Mouse (Mus musculus): ENCODE results near the gene Vmn1r4.

Vmn1r4 gene

DNA sequence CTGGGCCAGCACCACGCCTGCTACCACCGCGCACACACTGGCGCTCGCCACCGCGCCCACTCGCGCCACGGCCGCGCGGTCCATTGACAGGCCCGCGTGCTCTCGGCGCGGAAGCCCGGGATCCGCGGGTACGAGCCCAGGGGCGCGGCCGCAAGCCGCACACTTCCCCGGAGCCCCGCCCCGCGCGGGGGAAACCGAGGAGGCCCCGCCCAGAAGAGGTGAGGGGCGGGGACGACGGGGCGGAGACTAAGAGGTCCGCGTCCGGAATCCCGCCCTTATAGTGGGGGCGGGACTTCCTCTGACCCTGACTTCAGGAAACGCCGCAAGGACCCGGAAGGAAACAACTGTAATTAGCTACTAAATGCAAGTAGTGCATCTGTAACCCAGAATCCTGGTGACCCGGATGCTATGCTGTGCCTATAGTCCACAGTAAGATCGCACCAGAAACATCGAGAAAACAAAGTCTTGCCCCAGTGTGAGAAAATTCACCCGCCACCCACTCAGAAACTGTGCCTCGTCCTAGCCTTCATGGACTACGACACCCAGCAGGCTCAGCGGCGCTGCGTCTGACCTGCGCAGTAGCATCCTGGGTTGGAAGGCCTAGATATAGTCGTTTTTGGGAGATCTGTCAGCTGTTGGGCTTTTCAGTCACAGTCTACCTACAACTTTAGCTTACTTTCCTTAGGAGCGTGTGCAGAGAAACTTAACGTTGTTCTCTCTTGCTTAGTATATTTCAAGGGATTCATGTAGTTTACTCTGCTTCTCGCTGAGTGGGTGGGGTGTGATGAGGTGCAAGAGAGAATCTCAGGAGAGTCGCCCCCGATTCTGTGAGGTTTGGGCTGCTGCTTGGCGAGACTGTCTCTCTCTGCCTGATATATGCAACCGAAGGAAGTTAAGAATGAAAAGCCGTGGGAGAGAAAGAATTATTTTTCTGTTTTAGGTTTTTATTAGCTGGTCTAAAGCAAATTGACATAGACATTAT lies at the start of gene Vmn1r4, which contains the start of gene Nt5c3:
Gene Vmn1r4 (plus strand): TSS at position 290 of the 982 bp plus-strand sequence.
Gene Nt5c3 (minus strand): TSS at position 207 of the 982 bp plus-strand sequence.
- DNase-seq (ENCODE audit: low read depth, low spot score): peak; percentile 97

- DNase-seq (ENCODE audit: low read depth, low spot score): no peak
These were observed 46.9 kb upstream of the Vmn1r4 start for GRCm38 (mm10) chr6:56876870-56877269.

- DNase-seq (ENCODE audit: low read depth, low spot score): no peak
These were observed 45.8 kb upstream of the Vmn1r4 start for GRCm38 (mm10) chr6:56877985-56878384.

- peak; percentile 63 for DNase-seq (ENCODE audit: low read depth, low spot score)
These were observed 44.4 kb upstream of the Vmn1r4 start for GRCm38 (mm10) chr6:56879352-56879955.

GRCm38 (mm10) chr6:56888561-56888960 lies 35.3 kb upstream of the Vmn1r4 start:
- DNase-seq (ENCODE audit: low read depth, low spot score): no peak

DNA sequence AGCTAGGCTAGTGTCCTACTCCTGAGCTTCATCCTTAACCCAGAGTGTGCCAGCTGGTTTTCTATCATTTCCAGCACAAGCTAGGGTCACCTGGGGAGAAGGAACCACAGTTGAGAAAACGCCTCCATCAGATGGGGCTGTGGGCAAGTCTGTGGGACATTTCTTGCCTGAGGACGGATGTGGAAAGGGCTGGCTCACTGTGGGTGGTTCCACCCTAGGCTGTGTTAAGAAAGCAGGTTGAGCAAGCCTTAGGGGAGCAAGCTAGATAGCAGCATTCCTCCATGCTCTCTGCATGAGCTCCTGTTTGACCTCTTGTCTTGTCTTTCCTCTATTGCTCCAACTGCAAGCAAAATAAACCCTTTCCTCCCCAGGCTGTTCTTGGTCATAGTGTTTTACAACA lies 33.1 kb upstream of the Vmn1r4 start:
- DNase-seq (ENCODE audit: low read depth, low spot score): no peak

GRCm38 (mm10) chr6:56899601-56900000 lies 24.2 kb upstream of the Vmn1r4 start:
- no peak for DNase-seq (ENCODE audit: low read depth, low spot score)

DNA sequence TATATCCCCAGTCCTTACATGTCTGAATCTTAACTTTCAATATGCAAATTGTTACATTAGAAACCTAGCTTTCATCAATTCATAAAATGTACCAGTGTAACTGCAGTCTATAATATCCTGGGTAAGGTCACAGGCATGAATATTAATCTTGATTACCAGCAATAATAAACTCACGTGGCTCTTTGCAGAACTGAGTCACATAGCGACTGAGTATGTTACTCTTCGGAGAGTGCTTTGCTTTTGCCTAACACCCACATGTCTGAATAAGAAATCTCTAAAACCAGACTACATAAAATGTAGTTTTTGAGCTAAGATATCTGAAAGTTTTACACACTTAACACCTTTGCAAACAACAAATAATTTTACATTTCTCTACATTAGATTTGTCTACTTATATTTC lies 22.5 kb upstream of the Vmn1r4 start:
- DNase-seq (ENCODE audit: low read depth, low spot score): no peak

GRCm38 (mm10) chr6:56901824-56902386 lies 21.9 kb upstream of the Vmn1r4 start:
- DNase-seq (ENCODE audit: low read depth, low spot score): peak; percentile 86

DNA sequence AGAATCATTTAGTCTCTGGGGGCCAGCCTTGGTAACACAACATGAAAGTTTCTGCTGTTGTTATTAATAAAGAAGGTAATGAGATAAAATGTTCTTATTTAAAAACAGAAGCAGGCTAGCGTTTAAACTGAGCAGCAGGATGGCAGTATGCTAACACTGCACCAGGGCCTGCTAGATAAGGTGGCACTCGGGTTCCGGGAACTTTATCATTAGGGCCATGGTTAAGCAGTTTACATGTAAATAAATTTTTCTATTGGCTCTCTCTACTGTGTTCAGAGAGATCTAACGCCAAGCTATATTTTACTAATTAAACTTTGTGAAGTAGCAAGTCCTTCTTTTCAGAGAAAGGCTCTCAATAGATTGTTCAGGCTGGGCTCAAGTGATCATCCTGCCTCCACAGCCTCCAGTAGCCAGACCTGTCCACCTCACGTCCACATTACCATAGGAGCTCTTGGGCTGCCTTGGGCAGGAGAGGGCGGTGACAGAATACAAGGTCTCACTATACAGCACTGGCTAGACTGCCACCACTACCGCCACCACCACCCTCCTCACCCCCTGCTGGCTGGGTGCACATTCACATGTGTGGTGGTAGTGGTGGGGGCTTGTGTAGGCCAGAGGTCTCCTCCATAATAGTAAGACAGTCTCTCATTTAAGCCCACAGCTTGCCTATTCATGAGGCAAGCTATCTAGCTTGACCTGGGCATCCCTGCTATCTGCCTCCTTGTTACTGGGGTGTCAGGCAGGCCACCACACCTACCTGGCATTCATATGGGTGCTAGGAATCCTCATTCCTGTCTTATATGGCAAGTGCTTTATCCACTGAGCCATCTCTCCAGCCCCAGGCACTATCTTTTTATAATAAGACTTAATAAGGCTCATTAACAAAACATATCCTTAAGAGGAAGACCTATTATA lies 21.0 kb upstream of the Vmn1r4 start:
- DNase-seq (ENCODE audit: low read depth, low spot score): no peak

- DNase-seq (ENCODE audit: low read depth, low spot score): no peak
These were observed 20.0 kb upstream of the Vmn1r4 start for GRCm38 (mm10) chr6:56903831-56904230.

DNA sequence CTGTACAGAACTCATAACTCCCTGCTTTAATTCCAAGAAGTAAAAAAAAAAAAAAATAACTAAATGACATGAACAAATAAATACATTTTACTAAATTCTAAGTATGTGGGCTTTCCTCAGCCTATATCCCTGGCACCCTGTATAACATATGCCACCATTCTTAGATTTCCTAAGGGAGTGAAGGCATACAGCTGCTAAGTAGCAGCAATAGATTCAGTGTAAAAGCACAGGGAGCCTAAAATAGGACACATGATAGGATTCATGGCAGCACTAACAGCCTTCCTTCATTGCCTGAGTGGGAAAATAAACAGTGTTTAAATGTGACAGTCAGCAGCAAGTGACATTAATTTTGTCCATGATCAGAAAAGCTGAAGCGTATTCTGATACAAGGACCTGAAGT lies 19.5 kb upstream of the Vmn1r4 start:
- no peak for DNase-seq (ENCODE audit: low read depth, low spot score)

GRCm38 (mm10) chr6:56904982-56905381 lies 18.8 kb upstream of the Vmn1r4 start:
- no peak for DNase-seq (ENCODE audit: low read depth, low spot score)

GRCm38 (mm10) chr6:56905486-56905885 lies 18.3 kb upstream of the Vmn1r4 start:
- no peak for DNase-seq (ENCODE audit: low read depth, low spot score)

GRCm38 (mm10) chr6:56906121-56906846 lies 17.5 kb upstream of the Vmn1r4 start:
- DNase-seq (ENCODE audit: low read depth, low spot score): no peak

DNA sequence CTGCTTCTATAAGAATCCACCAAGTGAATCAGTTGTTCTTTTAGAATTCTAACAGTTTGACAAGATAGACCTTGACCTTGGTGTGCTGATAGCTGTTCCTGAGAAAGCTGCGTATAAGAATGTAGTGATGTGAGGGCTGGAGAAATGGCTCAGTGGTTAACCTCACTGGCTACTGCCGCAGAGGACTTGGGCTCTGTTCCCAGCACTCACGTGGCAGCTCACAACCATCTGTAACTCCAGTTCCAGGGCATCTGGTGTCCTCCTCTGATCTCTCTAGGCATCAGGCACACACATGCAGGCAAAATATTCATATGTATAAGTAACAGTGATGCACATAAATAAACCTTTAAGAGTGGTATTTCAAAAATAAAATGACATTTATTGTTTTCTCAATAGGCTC lies 15.8 kb upstream of the Vmn1r4 start:
- DNase-seq (ENCODE audit: low read depth, low spot score): no peak

DNA sequence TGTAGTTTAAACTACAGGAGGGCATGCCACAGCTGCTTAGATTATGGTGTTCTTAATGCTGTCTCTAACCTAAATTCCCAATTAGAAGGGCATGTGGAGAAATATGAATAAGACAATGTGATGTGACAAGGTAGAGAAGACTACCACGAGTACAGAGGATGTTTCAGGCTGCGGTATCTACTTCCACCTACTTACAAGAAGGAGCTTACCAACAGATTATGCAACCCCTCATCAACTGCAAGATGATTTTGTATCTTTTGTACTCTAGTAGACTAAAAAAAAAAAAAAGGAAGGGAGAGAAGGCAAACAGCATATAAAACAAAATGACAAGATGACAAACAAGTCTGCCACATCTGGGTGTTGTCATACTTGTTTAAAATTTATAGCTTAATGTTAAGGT lies 15.4 kb upstream of the Vmn1r4 start:
- no peak for DNase-seq (ENCODE audit: low read depth, low spot score)

GRCm38 (mm10) chr6:56908912-56909311 lies 14.9 kb upstream of the Vmn1r4 start:
- peak; percentile 69 for DNase-seq (ENCODE audit: low read depth, low spot score)

GRCm38 (mm10) chr6:56910910-56911309 lies 12.9 kb upstream of the Vmn1r4 start:
- DNase-seq (ENCODE audit: low read depth, low spot score): no peak

DNA sequence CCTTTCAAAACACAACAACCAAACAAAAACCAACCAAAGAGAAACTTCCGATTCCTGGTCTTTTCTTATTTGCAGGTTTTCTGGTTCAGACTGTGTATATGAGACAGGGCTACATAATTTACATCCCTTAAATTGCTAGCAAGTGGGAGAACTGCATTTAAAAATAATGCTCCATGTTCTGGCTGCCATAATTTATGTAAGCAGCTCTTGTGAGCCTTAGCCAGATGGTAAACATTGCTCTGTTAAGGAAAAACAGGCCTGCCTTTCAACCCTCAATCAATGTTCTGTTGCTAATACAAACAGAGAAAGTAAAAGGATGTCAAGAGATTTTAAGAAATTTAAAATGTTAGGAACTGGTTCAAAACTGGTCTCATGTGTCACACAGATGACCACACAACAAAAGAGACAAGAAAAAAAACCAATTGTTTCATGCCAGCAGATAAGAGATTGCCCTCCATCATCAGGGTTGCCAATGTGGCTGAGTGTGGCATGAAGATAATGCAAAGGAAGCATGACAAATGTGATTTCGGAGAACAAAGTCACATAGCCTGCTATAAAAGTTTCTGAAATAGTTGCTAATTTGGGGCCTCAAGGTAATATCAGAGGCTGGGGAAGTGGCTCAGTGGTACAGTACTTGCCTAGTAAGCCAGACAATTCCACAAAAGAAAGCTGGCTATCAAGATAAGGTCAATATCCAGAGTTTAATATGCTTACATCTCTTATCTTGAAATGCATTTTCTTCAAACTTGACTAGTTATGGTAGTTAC lies 10.5 kb upstream of the Vmn1r4 start:
- no peak for DNase-seq (ENCODE audit: low read depth, low spot score)
